Mouse (Mus musculus): ENCODE measurements at regions not wholly inside any gene's neighbourhood (a gene's known extent, or its start where the extent isn't known, plus 50 kb on each side); places are given as distances from the start of the nearest gene placed in this dataset.

GRCm38 (mm10) chr4:103508435-103508834 is 110.7 kb upstream of the Dab1 start:
- Histone ChIP-seq H3K36me3 (ENCODE audit: control insufficient read depth, insufficient read depth, low read length) (no peaks in the 10 kb centered on the region), H3K9ac (ENCODE audit: low read depth, low read length) (no peak overlapping the region), H3K4me1 (replicated peaks; ENCODE audit: control insufficient read depth, insufficient read depth, low read length) (no peaks in the 10 kb centered on the region), H3K9me3 (ENCODE audit: control insufficient read depth, low read length) (no peaks in the 10 kb centered on the region), H3K27ac (ENCODE audit: low read depth, low read length) (no peak overlapping the region), H3K27me3 (ENCODE audit: control insufficient read depth, insufficient read depth, low read length) (no peaks in the 10 kb centered on the region), H3K4me2 (replicated peaks; ENCODE audit: low read depth, low read length) (no peak overlapping the region), H3K4me3 (ENCODE audit: low read depth, low read length) (no peak overlapping the region)
- DNase-seq (ENCODE audit: low spot score) (no peak), ATAC-seq (ENCODE audit: low FRiP score) (no peak)
- WGBS: 67% methylated on average over 2 of the region's 2 CpGs

DNA sequence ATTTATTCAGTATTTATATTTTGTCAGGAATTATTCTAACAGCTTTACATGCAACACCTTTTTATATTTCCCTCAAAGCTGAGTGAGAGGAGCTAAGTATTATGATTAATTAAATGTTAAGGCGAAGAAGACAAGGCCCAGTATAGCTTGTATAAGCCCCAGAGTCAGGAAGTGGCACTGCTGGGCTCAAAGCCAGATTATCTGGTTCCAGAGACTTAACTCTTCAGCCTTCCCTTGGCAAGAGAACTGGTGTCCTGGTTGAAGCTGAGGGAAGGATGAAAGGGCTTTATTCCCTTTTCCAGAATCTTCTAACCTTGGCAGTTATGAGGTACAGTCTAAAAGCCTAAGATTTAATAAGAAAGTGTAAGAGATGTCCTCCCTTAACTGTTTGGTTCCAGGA is 106.3 kb upstream of the Dab1 start:
- Histone ChIP-seq H3K4me3 (ENCODE audit: low read depth, low read length) (no peak overlapping the region), H3K27me3 (ENCODE audit: control insufficient read depth, insufficient read depth, low read length) (no peaks in the 10 kb centered on the region), H3K9ac (ENCODE audit: low read depth, low read length) (no peak overlapping the region), H3K36me3 (ENCODE audit: control insufficient read depth, insufficient read depth, low read length) (no peaks in the 10 kb centered on the region), H3K4me1 (replicated peaks; ENCODE audit: control insufficient read depth, insufficient read depth, low read length) (no peaks in the 10 kb centered on the region), H3K27ac (ENCODE audit: low read depth, low read length) (no peak overlapping the region), H3K9me3 (ENCODE audit: control insufficient read depth, low read length) (no peaks in the 10 kb centered on the region), H3K4me2 (replicated peaks; ENCODE audit: low read depth, low read length) (no peak overlapping the region)
- WGBS: 84% methylated on average over 1 of the region's 1 CpGs
- ATAC-seq (ENCODE audit: low FRiP score) (no peak), DNase-seq (ENCODE audit: low spot score) (no peak)

- WGBS: 81% methylated on average over 5 of the region's 5 CpGs
- Histone ChIP-seq H3K4me2 (replicated peaks; ENCODE audit: low read depth, low read length) (no peak overlapping the region), H3K9me3 (ENCODE audit: control insufficient read depth, low read length) (no peaks in the 10 kb centered on the region), H3K27me3 (ENCODE audit: control insufficient read depth, insufficient read depth, low read length) (no peaks in the 10 kb centered on the region), H3K4me1 (replicated peaks; ENCODE audit: control insufficient read depth, insufficient read depth, low read length) (no peaks in the 10 kb centered on the region), H3K9ac (ENCODE audit: low read depth, low read length) (no peak overlapping the region), H3K36me3 (ENCODE audit: control insufficient read depth, insufficient read depth, low read length) (no peaks in the 10 kb centered on the region), H3K27ac (ENCODE audit: low read depth, low read length) (no peak overlapping the region), H3K4me3 (ENCODE audit: low read depth, low read length) (no peak overlapping the region)
- ATAC-seq (ENCODE audit: low FRiP score): no peak
- DNase-seq (ENCODE audit: low spot score): no peak
Measured at GRCm38 (mm10) chr4:103521870-103522609, 97.1 kb upstream of the Dab1 start.

DNA sequence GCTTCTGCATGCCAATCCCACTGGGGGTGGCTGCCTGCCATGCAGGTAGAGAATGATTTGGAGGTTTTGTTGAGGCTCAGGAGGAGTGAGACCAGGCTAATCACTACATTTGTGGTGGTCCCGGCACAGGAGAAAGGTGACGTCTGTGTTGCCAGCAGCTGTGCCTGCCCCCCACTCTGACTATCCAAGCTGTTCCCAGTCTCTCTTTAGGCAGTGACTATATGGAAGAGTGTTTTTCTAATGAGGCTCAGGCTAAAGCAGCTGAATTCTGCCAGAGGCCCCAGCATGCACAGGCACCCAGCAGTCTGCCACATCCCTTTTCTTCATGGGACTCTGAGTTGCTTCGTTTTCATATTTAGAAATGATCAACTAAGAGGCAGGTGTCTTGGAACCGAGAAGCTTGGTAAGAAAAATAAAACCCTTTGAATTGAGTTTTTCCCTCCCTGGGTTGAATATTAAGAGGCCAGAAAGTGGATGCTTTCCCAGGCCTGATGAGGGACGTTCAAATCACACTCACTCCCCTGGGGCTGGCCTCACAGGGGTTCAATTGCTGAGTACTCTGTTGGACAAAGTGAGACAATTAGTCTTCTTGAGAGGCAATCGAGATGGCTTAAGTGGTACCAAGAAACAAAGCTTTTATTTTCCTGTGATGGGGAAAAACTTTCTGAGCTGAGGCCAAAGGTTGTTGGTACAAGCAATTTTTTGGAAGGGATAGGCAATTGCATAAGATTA is 82.5 kb upstream of the Dab1 start:
- Histone ChIP-seq H3K9ac (ENCODE audit: low read depth, low read length) (no peak overlapping the region), H3K27me3 (ENCODE audit: control insufficient read depth, insufficient read depth, low read length) (no peaks in the 10 kb centered on the region), H3K4me3 (ENCODE audit: low read depth, low read length) (no peak overlapping the region), H3K4me2 (replicated peaks; ENCODE audit: low read depth, low read length) (no peak overlapping the region), H3K4me1 (replicated peaks; ENCODE audit: control insufficient read depth, insufficient read depth, low read length) (no peaks in the 10 kb centered on the region), H3K27ac (ENCODE audit: low read depth, low read length) (no peak overlapping the region), H3K36me3 (ENCODE audit: control insufficient read depth, insufficient read depth, low read length) (no peaks in the 10 kb centered on the region), H3K9me3 (ENCODE audit: control insufficient read depth, low read length) (no peaks in the 10 kb centered on the region)
- WGBS: 38% methylated on average over 6 of the region's 6 CpGs
- no peak for DNase-seq (ENCODE audit: low spot score)
- ATAC-seq (ENCODE audit: low FRiP score): no peak

DNA sequence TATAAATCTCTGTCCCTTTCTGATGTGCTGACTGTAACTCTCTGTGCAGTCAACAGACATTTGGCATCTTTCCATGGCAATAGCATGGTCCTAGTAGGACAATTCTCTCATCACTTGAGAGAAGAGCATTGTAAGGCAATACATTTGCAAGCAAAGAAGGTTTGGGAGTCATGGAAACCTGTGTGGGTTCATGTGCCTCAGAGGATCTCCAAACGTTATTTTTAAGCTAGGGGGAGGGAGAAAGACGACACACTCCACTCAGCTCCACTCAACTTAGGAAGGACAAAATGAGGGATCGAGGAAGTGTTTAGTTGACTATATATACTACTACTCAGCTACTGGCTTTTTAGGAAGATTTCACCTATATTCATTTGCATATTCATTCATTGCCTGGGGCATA is 78.2 kb upstream of the Dab1 start:
- H3K27ac ChIP-seq (ENCODE audit: low read depth, low read length): no peak overlapping the region
- H3K9ac ChIP-seq (ENCODE audit: low read depth, low read length): no peak overlapping the region
- ATAC-seq (ENCODE audit: low FRiP score): no peak
- H3K27me3 ChIP-seq (ENCODE audit: control insufficient read depth, insufficient read depth, low read length): no peaks in the 10 kb centered on the region
- no peak overlapping the region for H3K4me3 ChIP-seq (ENCODE audit: low read depth, low read length)
- DNase-seq (ENCODE audit: low spot score): no peak
- H3K4me1 ChIP-seq (replicated peaks; ENCODE audit: control insufficient read depth, insufficient read depth, low read length): no peaks in the 10 kb centered on the region
- H3K9me3 ChIP-seq (ENCODE audit: control insufficient read depth, low read length): no peaks in the 10 kb centered on the region
- H3K4me2 ChIP-seq (replicated peaks; ENCODE audit: low read depth, low read length): no peak overlapping the region
- 78% methylated on average over 3 of the region's 3 CpGs for WGBS
- H3K36me3 ChIP-seq (ENCODE audit: control insufficient read depth, insufficient read depth, low read length): no peaks in the 10 kb centered on the region

DNA sequence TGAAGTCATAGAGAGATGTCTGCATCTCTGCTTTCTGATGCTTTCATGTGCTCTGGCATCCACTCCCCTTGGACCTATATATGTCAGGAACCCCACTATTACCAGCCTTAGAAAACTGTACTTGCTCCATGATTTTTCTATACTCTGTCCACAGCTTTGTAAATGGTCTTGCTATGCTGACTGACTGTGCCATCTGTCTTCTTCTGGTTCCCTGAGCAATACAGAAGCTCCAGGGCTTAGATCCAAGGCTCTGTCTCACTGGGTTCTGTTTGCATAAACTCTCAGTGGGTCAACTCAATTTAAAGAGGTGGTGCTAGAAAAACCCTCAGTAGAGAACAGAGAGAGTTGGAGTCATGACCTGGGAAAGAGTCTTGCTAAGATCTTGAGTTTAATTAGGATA is 71.9 kb upstream of the Dab1 start:
- Histone ChIP-seq H3K4me2 (replicated peaks; ENCODE audit: low read depth, low read length) (no peak overlapping the region), H3K27me3 (ENCODE audit: control insufficient read depth, insufficient read depth, low read length) (no peaks in the 10 kb centered on the region), H3K36me3 (ENCODE audit: control insufficient read depth, insufficient read depth, low read length) (no peaks in the 10 kb centered on the region), H3K9ac (ENCODE audit: low read depth, low read length) (no peak overlapping the region), H3K27ac (ENCODE audit: low read depth, low read length) (no peak overlapping the region), H3K4me1 (replicated peaks; ENCODE audit: control insufficient read depth, insufficient read depth, low read length) (no peaks in the 10 kb centered on the region), H3K4me3 (ENCODE audit: low read depth, low read length) (no peak overlapping the region), H3K9me3 (ENCODE audit: control insufficient read depth, low read length) (no peaks in the 10 kb centered on the region)
- DNase-seq (ENCODE audit: low spot score) (no peak), ATAC-seq (ENCODE audit: low FRiP score) (no peak)

DNA sequence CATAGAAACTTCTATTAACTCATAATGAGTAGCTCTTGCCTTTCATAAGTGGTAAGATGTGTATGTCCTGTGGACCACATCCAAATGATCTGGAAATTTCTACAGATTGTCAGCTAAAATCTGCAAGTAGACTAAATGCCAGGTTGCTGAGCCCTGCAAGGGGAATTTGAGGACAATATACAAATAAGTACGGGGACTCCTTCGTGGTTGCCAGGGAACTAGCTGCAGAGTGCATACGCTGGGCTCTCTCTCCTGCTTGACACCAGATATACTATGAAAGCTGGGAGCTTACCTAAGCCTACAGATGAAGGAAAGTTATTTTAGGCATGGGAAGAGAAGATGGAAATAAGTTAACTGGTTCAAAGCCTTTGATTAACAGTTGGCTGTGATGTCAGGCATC is 66.7 kb upstream of the Dab1 start:
- Histone ChIP-seq H3K36me3 (ENCODE audit: control insufficient read depth, insufficient read depth, low read length) (no peaks in the 10 kb centered on the region), H3K4me3 (ENCODE audit: low read depth, low read length) (no peak overlapping the region), H3K4me2 (replicated peaks; ENCODE audit: low read depth, low read length) (no peak overlapping the region), H3K4me1 (replicated peaks; ENCODE audit: control insufficient read depth, insufficient read depth, low read length) (no peaks in the 10 kb centered on the region), H3K9me3 (ENCODE audit: control insufficient read depth, low read length) (no peaks in the 10 kb centered on the region), H3K9ac (ENCODE audit: low read depth, low read length) (no peak overlapping the region), H3K27ac (ENCODE audit: low read depth, low read length) (no peak overlapping the region), H3K27me3 (ENCODE audit: control insufficient read depth, insufficient read depth, low read length) (no peaks in the 10 kb centered on the region)
- no peak for ATAC-seq (ENCODE audit: low FRiP score)
- WGBS: 90% methylated on average over 3 of the region's 3 CpGs
- no peak for DNase-seq (ENCODE audit: low spot score)

DNA sequence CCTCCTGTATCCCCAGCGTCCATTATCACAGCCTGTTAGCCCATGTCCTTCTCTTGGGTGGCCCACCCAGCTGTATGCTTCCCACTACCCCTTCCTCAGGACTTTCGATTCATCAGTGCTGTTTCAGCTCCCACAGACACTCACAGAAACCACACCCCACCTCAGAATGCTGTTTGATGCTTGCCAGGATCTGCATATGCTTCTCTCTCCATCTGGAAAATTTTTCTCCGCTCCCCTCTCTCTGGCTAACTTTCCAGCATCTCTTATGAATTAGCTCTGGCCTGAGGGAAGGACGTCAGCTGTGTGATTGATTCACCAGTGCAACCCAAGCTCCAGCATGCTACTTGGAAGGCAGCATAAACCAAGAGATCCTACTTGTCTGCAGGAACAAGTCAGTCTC is 66.0 kb upstream of the Dab1 start:
- no peaks in the 10 kb centered on the region for H3K27me3 ChIP-seq (ENCODE audit: control insufficient read depth, insufficient read depth, low read length)
- no peak overlapping the region for H3K9ac ChIP-seq (ENCODE audit: low read depth, low read length)
- H3K36me3 ChIP-seq (ENCODE audit: control insufficient read depth, insufficient read depth, low read length): no peaks in the 10 kb centered on the region
- ATAC-seq (ENCODE audit: low FRiP score) (no peak), DNase-seq (ENCODE audit: low spot score) (no peak)
- no peaks in the 10 kb centered on the region for H3K4me1 ChIP-seq (replicated peaks; ENCODE audit: control insufficient read depth, insufficient read depth, low read length)
- H3K9me3 ChIP-seq (ENCODE audit: control insufficient read depth, low read length): no peaks in the 10 kb centered on the region
- H3K4me3 ChIP-seq (ENCODE audit: low read depth, low read length): no peak overlapping the region
- no peak overlapping the region for H3K4me2 ChIP-seq (replicated peaks; ENCODE audit: low read depth, low read length)
- H3K27ac ChIP-seq (ENCODE audit: low read depth, low read length): no peak overlapping the region
- WGBS: 76% methylated on average over 4 of the region's 4 CpGs

GRCm38 (mm10) chr4:103554597-103554996 is 64.6 kb upstream of the Dab1 start:
- no peak overlapping the region for H3K27ac ChIP-seq (ENCODE audit: low read depth, low read length)
- no peaks in the 10 kb centered on the region for H3K27me3 ChIP-seq (ENCODE audit: control insufficient read depth, insufficient read depth, low read length)
- no peaks in the 10 kb centered on the region for H3K36me3 ChIP-seq (ENCODE audit: control insufficient read depth, insufficient read depth, low read length)
- H3K4me1 ChIP-seq (replicated peaks; ENCODE audit: control insufficient read depth, insufficient read depth, low read length): no peaks in the 10 kb centered on the region
- H3K4me2 ChIP-seq (replicated peaks; ENCODE audit: low read depth, low read length): no peak overlapping the region
- no peak overlapping the region for H3K9ac ChIP-seq (ENCODE audit: low read depth, low read length)
- H3K9me3 ChIP-seq (ENCODE audit: control insufficient read depth, low read length): no peaks in the 10 kb centered on the region
- no peak overlapping the region for H3K4me3 ChIP-seq (ENCODE audit: low read depth, low read length)
- DNase-seq (ENCODE audit: low spot score): no peak
- 67% methylated on average over 4 of the region's 4 CpGs for WGBS
- no peak for ATAC-seq (ENCODE audit: low FRiP score)
